ENCODE assay signal across 11 mouse cellular contexts in genomic region chr9:78021256-78021655, GRCm38 (mm10). TPM values are rescaled to one million over a fixed set of nuclear protein-coding genes. Genes with fewer than 3 reads are reported as not detected.
DNase-seq lines count a peak whose midpoint lies in the region; TF ChIP-seq lines count a peak whose summit lies in the region.
"Had no signal": no experiment of that assay in that cellular context is flagged by ENCODE, and none has a peak within 500 bp of the region (broad histone marks: within the 10 kb centered on the region; RNA-seq: fewer than 3 reads in every experiment).

No protein-coding gene starts in this region.

- H3K79me2 ChIP-seq in myocyte (ENCODE audit: control insufficient read depth, insufficient read depth) = no peaks in the 10 kb centered on the region

- TF ChIP-seq POLR2A in myocyte (IDR thresholded peaks at IDR 0.05; ENCODE audit: insufficient read length, low read depth) = no peak

- DNase-seq in gastrocnemius, adult 2 months = no peak
- DNase-seq in gastrocnemius, postnatal 4 days (ENCODE audit: low spot score in 2 of 2) = no peak
- peak; percentile 26 for DNase-seq in ZHBTc4 (ENCODE audit: low read depth, low spot score)
- peak; percentile 75 for DNase-seq in kidney, adult 11 months
- no peak for DNase-seq in frontal cortex, adult 2 months (ENCODE audit: extremely low spot score in 1 of 2, low spot score in 1 of 2)
- DNase-seq in MN1 (ENCODE audit: low spot score) = no peak
- DNase-seq in spleen, postnatal 14 days (ENCODE audit: low spot score in 2 of 2) = no peak

- no peaks in the 10 kb centered on the region for H3K27me3 ChIP-seq in myocyte (ENCODE audit: control insufficient read depth, insufficient read depth, insufficient read length)
- H3K27me3 ChIP-seq: limb, embryonic 15.5 days had no signal

- intact Hi-C loops in gastrocnemius, adult 2 months (cut with DNase I) = loop anchor here (10.0 kb wide), 1 partner anchor 426 kb away; no protein-coding TSS in a partner anchor

- H3K27ac ChIP-seq in gastrocnemius, adult 2 months = peak overlapping the region; percentile 31
- H3K27ac ChIP-seq: limb, embryonic 15.5 days had no signal

- no peak overlapping the region for H3K4me3 ChIP-seq in gastrocnemius, adult 2 months
- H3K4me3 ChIP-seq in myocyte = no peak overlapping the region
- H3K4me3 ChIP-seq: erythroblast, embryonic 14.5 days; limb, embryonic 15.5 days had no signal

- H3ac ChIP-seq in myocyte (ENCODE audit: control insufficient read depth, insufficient read length) = no peak overlapping the region

- no peak for TF ChIP-seq CTCF in gastrocnemius, adult 2 months (IDR thresholded peaks at IDR 0.05)

- H3K4me2 ChIP-seq in myocyte (ENCODE audit: low read depth) = peak overlapping the region; percentile 74
- H3K4me2 ChIP-seq: limb, embryonic 15.5 days had no signal

- no peaks in the 10 kb centered on the region for H3K36me3 ChIP-seq in myocyte (ENCODE audit: control insufficient read depth, insufficient read depth)
- H3K36me3 ChIP-seq: limb, embryonic 15.5 days had no signal

TF ChIP-seq in myocyte, 11 proteins besides CTCF, POLR2A, EP300 and RAD21:
- TF ChIP-seq TCF12 (IDR thresholded peaks at IDR 0.05; ENCODE audit: insufficient read depth, poor library complexity, severe bottlenecking) (peak; percentile 8), TCF3 (IDR thresholded peaks at IDR 0.05; ENCODE audit: insufficient read length, low read depth) (no peak), POLR2AphosphoS2 (IDR thresholded peaks at IDR 0.05; ENCODE audit: insufficient read length, low read depth) (no peak)

RNA-seq across cellular contexts. Expression of gene Gcm1, which starts 30.5 kb away (rescaled TPM):
- total RNA-seq in gastrocnemius, adult 2 months (2021) = not detected
- total RNA-seq in gastrocnemius, postnatal 4 days (2021) = not detected
- polyA plus RNA-seq in myocyte (2012; fragmentation: generic; extraction: Trizol) = not detected
- 0.08 TPM in 1 of 2 replicates, not detected in the other for polyA plus RNA-seq in frontal cortex, adult 2 months (2012; rRNA removed)
- polyA plus RNA-seq: C2C12; erythroblast, embryonic 14.5 days; limb, embryonic 15.5 days had no signal

Comparison
In these comparisons a context has a peak if more than half of its experiments do, and no peak if none do; other contexts are left out.
1. DNase-seq: peak in ZHBTc4 (single experiment) and kidney, adult 11 months (single experiment); none in gastrocnemius, adult 2 months (single experiment), gastrocnemius, postnatal 4 days (0 of 2), frontal cortex, adult 2 months (0 of 2), MN1 (single experiment) and spleen, postnatal 14 days (0 of 2).